Mouse (Mus musculus): ENCODE results near the gene Chrna9.

Chrna9 gene

DNA sequence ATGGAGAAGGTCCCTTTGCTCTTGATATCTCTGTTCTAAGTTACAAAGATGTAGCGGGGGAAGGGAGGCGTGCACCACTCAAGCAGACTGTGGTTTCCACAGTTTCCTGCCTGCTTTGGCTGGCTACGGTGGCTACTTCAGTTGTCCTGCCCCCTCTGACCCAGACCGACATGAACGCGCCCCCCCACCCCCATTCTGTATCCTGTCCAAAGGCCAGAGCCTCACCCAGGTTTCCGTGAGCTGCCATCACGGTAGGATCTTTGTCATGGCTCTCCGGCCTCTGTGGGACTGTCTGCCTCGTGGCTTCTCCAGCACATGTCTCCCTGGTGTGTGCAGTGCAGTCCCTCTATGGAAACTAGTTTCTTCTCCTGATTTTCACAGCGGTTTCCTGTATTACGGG lies 15.4 kb upstream of the Chrna9 start:
- DNase-seq (ENCODE audit: low read depth, low spot score): peak; percentile 67

DNA sequence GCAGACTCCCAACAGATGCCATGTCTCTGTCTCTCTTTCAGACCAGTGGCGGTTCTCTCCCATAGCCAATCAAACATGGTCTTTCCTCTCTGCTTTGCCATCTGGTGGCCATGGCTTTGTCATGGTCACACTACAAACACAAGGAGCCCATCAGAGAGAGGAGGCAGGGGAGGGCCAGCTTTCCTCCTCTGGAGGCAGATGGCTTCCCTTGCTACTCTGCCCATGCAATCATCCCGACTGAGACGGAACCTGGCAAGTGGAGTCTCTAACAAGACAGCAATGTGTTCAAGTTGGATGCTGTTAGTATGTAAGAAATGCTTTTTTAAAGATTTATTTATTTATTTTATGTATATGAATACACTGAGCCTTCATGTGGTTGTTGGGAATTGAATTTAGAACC lies 14.8 kb upstream of the Chrna9 start:
- DNase-seq (ENCODE audit: low read depth, low spot score): no peak

DNA sequence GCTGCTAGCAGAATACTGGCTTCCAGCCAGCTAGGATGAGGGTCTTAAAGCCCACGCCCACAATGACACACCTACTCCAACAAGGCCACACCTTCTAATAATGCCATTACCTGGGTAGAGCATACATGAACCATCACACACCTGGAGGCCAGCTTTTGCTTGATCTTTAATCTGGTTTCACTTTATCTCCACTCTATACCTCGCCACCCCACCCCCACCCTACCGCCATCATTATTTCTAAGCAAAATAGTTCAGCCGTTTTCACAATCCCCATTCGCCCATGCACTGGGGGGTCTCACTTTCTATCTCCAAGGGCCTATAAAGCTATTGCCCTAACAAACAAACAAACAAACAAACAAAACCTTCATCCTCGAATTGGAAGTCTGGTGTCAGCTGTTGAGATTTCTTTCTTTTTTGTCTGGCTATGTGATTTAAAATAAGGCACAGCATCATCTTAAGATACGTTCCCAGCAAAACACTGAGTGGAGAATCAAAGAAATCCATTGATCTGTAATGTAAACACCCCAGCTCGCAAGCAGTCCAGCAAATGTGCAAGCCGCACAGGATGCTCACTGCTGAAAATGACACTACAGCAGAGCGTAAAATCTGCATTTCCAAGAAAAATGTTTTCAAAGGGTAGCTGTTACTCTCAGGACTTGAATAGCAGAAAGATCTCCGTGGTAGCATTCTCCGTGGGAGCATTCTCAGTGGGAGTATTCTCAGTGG lies 13.9 kb upstream of the Chrna9 start:
- peak; percentile 49 for DNase-seq (ENCODE audit: low read depth, low spot score)

DNA sequence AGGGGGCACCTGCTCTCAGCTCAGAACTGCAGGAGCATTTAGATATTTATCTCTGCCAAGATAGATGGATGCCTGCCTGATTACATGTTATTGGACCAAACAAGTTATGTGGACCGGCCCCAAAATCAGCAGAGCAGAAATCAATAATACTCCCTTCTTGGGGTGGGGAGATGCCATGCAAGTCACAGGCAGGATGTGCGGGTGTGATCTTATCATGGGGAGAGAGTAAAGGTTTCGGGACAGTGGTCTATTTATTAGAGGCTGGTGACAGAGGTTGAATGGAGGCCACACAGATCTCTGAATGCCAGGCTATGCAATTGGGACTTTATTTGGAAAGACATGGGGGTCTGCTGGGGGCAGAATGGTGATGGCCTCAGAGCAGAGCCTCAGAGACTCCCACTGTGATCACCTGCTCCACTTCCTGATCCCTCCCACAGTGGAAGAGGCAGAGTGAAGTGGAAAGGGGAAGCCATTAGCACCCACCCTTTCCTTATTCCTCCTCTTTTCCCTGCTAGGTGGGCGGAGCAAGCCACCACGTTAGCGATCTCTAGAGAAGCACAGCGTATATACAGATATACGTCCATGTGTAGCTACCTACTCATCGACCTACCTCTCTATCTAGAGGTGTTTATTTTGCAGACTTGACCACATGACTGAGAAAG lies 13.1 kb upstream of the Chrna9 start:
- DNase-seq (ENCODE audit: low read depth, low spot score): peak; percentile 70

DNA sequence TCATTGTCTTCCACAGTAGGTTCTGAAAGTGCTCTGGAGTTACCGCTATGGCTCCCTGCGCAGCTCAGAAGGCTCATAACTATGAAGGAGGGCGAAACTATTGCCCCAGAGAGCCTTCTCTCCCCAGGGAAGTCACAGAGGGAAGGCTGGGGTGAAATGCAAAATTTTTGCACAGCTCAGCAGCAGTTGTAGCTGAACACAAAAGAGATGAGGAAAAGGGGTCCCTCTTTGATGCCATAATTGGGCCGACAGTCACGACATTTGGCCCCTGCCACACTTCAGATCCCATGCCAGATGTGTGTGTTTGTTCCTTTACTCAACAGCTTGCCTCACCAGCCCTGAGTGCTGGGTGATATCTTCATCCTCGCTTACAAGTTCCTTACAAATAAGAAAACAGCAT lies 8.1 kb upstream of the Chrna9 start:
- no peak for DNase-seq (ENCODE audit: low read depth, low spot score)

DNA sequence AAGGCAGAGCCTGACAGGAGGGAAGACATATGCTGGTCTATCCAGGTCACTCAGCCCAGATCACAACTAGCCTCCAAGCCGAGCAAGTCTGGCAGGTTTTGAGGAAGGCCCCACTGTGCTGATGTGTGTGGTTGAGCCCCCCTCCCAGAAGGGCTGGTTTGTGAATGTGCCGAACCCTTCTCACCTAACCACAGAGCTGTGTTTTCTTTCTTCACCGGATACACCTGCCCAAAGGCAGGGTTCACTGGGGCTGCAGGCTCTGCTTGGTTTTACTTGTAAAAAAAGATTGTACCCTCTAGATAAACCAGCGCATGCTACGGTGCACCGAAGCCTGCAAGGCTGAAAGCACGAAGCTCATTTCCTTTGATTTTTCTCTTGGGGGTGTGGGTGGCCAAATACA lies 5.6 kb upstream of the Chrna9 start:
- peak; percentile 86 for DNase-seq (ENCODE audit: low read depth, low spot score)

DNA sequence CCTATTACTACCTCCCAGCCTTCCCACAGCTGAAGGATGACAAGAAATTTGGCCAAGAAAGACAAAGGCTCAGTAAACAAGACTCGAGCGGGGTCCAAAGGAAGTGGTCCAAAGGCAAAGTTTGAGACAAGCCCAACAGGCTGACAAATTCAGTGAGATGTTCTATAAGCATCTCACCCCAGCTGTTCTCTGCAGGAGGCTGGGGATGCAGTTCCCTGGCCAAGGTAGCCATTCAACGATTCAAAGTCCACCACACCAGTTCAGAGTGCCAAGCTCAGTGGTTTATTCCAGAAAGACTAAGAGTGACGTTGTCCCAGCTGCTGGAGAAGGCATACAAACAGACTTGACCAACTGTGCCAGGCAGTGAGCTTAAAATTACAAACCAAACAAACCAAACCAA lies 4.5 kb upstream of the Chrna9 start:
- no peak for DNase-seq (ENCODE audit: low read depth, low spot score)

DNA sequence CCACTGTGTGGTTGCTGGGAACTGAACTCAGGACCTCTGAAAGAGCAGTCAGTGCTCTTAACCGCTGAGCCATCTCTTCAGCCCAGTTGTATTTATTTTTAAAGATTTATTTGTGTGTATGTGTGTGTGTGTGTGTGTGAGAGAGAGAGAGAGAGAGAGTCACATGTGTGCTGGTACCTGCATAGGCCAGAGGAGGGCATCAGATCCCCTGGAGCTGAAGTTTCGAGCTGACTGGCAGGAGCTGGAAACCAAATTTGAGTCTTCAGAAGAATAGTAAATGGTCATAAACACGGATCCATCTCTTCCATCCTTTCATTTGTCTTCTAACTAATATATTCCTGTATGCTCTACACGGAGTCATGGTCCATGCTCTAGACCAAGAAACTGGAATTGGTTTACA lies 1.5 kb upstream of the Chrna9 start:
- no peak for DNase-seq (ENCODE audit: low read depth, low spot score)

DNA sequence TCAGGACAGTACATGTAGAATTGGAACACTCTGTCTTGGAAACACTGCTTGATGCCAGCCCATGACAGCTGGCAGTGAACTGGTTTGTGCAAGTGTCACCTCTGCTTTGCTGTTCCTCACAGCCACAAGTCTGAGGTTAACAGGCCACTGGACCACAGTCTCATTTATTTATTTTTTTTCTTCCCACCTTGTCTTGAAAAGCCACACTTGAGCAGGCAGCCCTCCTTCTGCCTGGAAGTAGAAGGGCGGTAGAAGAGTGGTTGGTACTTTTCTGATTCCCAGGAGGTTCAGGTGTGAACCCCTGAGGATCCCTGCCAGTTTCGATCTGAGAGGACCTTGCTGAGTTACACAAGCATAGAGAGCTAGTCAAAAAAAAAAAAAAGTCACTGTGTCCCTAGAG lies 957 bp upstream of the Chrna9 start:
- DNase-seq (ENCODE audit: low read depth, low spot score): no peak

DNA sequence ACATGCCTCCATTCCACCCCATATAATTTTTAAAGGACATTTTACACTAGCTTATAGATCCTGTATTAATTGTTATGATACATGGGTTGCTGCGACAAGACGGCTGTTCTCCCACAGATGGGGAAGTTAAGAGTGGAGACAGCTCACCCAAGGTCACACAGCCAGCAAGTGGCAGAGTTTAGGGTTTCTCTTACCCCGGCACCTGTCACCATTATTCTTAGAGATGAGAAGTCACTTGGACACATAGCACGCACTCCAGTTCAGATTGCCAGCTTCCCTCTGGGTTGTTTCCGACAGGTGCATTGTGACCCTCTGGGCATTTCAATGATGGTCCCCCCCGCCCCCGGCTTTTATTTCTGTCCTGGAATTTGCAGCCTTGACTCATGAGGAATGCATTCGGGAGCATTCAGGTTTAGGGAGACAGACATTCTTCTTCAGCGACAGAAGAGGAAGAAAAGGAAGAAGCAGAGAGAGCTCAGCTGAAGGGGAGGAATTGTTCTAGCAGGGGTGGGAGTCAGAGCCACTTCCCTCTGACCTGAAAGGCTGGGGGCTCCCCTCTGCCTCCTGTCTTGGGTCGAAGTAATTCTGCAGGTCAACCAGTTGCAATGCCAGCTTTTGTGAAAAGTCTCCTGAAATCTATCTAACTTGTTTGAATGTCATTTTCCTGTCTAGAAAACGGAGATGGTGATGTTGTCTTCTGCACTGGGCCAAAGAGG lies 2.4 kb downstream of the Chrna9 start:
- no peak for DNase-seq (ENCODE audit: low read depth, low spot score)

DNA sequence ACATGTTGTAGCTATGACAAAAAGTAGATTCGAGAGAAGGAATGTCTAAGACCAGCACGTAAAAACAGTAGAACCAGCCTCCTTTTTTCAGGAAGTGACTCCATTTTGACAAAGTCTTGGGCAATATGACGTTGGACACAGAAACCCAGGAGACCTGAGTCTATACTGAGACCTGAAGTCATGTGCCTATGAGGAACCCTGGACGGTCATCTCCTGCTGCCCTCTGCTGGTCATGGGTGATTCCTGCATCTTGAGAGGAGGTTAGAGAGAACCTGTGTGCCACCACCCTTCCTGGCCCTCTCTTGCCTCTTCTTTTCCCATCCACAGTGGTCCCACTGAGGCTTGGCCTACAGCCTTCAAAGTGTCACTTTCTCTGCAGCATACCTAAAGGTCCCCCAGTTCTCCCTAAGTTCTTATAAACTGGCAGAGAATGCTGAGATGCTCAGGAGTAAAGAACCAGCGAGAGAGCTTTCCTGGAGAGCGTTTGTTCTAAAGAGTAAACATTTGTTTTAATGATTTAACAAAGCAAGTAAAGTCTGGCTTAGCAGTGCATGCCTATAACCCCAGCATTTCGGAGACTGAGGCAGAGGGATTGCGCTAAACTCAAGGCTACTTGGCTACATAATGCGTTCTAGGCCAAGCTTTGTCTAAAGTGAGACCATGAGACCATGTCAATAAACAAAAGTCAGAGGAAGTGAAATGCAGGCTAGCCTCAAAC lies 3.4 kb downstream of the Chrna9 start:
- peak; percentile 81 for DNase-seq (ENCODE audit: low read depth, low spot score)

DNA sequence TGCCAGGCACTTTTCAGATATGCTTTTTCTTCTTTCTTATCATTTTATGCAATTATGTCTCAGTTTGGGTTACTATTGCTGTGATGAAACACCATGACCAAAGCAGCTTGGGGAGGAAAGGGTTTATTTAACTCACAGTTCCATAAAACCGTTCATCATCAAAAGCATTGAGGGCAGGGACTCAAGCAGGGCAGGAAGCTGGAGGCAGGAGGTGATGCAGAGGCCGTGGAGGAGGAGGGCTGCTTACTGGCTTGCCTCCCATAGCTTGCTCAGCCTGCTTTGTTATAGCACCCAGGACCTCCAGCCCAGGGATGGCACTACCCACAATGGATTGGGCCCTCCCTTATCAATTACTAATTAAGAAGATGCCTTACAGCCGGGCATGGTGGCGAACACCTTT lies 6.4 kb downstream of the Chrna9 start:
- no peak for DNase-seq (ENCODE audit: low read depth, low spot score)

DNA sequence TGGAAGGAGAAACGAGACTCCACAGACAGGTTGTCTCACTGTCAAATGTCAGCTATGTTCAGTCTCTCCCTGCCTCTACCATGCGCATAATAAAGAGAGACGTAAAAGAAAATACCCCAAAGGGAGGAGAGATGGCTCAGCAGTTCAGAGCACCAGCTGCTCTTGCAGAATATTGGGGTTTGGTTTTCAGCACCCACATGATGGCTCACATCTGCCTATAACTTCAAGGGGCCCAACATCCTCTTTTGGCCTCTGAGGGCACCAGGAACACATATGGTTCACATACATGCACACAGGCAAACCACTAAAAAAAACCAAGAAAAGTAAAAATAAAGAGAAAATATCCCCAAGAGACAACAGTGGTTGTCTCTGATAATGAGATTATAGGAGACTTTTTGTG lies 15.1 kb downstream of the Chrna9 start:
- DNase-seq (ENCODE audit: low read depth, low spot score): no peak

DNA sequence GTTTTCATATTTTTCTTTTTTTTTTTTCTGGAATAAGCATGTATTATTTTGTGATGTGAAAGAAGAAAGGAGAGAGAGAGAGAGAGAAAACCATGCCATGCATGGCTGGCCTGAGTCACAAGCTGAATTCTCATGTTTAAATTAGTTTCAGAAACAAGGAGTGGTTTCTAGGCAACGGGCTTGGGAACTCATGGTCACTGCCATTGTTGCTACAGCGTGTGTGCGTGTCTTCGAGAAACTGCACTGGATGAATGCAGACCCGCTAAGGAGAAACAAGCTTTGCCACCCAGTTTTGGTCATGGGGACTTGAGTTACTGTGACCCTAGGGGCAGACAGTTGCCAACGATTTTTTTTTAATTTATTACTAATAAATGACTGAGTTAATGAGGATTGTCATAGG lies 15.5 kb downstream of the Chrna9 start:
- DNase-seq (ENCODE audit: low read depth, low spot score): no peak

DNA sequence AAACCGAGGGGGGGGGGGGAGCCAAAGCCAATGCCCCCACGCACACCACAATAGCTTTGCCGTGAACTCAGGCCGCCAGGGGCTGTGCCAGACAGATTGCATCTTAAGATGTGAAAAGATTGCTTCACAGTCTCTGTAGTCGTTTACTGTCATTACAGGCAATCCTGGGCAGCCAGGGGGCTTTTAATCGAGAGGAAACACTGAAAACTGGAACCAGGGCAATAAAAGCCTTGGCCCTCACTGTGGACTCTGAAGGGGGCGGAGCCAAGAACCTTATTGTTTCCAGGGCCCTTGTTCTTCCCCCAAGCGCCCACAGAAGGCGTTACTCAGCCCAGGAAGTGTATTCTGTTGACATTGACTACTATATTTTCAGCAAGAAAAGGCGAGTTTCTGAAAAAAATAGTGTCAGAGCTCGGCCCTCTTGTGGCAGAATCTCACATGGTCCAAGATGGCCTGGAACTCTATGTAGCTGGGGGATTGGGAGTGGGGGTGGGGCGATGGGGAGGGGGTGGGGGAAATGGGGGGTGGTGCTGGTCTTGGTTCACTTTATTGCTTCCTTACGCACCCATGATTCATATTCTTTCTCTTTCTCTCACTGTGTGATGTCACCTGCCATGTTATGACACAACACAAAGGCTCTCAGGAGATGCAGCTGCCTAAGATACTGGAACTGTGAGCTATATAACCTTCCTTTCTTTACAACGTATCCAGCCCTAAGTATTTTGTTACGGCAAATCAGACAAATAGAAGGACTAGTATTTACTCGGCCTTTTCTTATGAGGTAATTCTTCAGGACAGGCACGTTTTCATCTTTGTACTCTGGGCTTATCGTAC lies 16.2 kb downstream of the Chrna9 start:
- peak; percentile 79 for DNase-seq (ENCODE audit: low read depth, low spot score)

DNA sequence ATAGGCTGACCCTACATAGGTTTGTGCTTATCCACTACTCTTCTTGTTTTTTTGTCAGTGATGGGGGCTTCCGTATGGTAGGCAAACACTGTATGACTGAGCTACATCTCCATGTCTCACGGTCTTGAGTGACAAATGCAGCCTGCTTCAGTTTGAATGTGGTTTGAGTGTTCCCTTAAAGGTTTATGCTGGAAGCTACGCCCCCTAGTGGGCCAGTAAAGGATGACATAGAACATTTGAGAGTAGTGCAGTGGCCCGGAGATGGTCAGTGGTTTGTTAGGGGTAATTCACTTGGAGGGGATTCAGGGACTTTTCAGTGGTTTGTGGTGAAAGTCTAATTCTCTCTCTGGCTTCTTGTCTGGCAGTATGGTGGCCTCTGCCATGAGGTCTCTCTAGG lies 16.8 kb downstream of the Chrna9 start:
- peak; percentile 66 for DNase-seq (ENCODE audit: low read depth, low spot score)

DNA sequence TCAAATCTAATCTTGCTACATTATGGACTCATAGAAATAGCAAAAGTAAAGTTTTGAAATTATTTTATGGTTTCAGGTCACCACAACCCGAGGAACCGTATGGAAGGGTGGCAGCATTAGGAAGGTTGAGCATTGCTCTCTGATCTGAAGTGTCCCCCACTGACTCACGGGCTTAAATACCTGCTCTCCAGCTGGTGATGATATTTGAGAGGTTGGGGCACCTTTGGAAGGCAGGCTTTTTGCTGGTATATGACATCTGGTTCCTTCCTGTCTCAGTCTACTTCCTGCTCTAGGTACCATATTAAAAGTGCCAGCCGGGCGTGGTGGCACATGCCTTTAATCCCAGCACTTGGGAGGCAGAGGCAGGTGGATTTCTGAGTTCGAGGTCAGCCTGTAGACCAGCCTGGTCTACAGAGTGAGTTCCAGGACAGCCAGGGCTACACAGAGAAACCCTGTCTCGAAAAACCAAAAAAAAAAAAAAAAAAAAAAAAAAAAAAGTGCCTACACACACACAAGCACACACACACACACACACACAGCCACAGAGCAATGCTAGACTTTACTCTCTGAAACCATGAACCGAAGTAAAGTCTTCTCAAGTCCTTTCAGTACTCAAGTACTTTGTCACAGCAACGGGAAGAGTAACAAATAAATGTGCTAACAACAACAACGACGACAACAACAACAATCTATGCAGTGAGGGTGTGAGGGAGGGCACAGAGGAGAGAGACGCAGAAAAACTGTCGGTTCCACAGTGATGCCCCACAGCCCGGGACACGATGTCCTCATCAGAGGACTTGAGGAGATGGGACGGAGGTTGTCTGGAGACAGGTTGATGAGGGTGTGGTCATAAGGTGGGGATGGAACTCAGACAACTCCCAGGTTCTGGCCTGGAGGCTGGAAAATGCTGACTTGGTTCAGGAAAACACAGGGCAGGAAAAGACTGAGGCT lies 19.7 kb downstream of the Chrna9 start:
- peak; percentile 39 for DNase-seq (ENCODE audit: low read depth, low spot score)

DNA sequence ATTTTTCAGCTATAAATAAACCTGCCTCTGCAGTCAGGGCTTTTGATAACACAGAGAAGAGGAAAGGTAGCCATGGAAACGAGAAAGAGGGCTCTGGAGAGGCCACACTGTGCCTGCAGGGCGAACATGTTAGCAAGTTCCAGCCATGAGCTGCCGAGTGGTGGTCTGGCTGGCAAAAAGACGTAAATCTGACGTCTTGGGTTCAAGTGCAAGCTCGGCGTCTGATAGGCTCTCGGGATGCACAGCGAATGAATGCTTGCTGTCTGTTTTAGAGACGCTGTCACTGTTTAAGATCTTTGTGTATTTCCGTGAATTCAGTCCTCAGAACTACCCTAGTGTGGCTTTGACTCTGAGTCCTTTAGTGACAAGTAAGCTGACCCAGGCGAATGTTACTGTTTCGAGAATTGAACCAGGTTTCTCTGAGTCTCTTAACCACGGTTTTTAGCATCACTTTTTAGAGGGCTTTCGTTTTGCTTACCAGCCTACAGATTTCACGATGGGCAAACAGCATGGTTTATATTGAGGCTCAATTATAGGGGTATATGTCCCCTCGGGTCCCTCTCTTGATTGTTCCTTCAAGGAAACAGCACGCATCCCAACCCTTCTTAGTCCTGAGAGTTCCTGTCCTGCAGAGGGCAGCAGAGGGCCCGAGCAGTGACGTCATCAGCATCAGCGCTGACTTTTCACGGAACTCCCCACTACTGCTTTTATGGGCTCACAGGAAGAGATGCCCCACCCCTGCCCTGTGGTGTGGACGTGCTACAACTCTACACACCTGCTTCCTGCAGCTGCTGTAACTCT lies 20.8 kb downstream of the Chrna9 start:
- DNase-seq (ENCODE audit: low read depth, low spot score): peak; percentile 97

Measured in CD4-positive helper T cell, adult 2 months (primary cell).